Mouse (Mus musculus): ENCODE measurements around the gene Mmp7. TPM values are rescaled to one million over a fixed set of nuclear protein-coding genes. Genes with fewer than 3 reads are reported as not detected.

The Mmp7 gene
- total RNA-seq (2014; fragmentation: Nextera tagmentation) (not detected in 2 replicates), total RNA-seq (2017) (not detected in 2 replicates), polyA plus RNA-seq (2012) (not detected in 2 replicates)

GRCm38 (mm10) chr9:7691790-7692189 lies at the start of gene Mmp7:
Mmp7 (plus strand) TSS chr9:7692090.
- no peaks in the 10 kb centered on the region for H3K4me1 ChIP-seq (ENCODE audit: insufficient read depth, low read depth, low read length)
- H3K4me3 ChIP-seq (ENCODE audit: low read depth, low read length): no peak within 1 kb of the TSS
- no peaks in the 10 kb centered on the region for H3K36me3 ChIP-seq (replicated peaks)
- no peak for ATAC-seq (ENCODE audit: extremely low read depth, insufficient number of reproducible peaks, low FRiP score, poor library complexity, severe bottlenecking)
- no peaks in the 10 kb centered on the region for H3K9me3 ChIP-seq (replicated peaks)
- no peak for TF ChIP-seq POLR2AphosphoS5 (IDR thresholded peaks at IDR 0.05; ENCODE audit: insufficient replicate concordance, low read depth, low read length)
- DNase-seq (ENCODE audit: low spot score): no peak
- H3K27me3 ChIP-seq (ENCODE audit: insufficient read depth, low read length): peaks cover 6% of the 10 kb centered on the region

GRCm38 (mm10) chr9:7647901-7648300 lies 44.0 kb upstream of the Mmp7 start:
- no peak for ATAC-seq (ENCODE audit: extremely low read depth, insufficient number of reproducible peaks, low FRiP score, poor library complexity, severe bottlenecking)

GRCm38 (mm10) chr9:7650397-7651180 lies 41.3 kb upstream of the Mmp7 start:
- Histone ChIP-seq H3K36me3 (replicated peaks) (no peaks in the 10 kb centered on the region), H3K9me3 (replicated peaks) (no peaks in the 10 kb centered on the region), H3K27me3 (ENCODE audit: insufficient read depth, low read length) (peaks cover 6% of the 10 kb centered on the region; the same call in 1 of the 2 replicates), H3K4me3 (ENCODE audit: low read depth, low read length) (no peak overlapping the region), H3K4me1 (ENCODE audit: insufficient read depth, low read depth, low read length) (no peaks in the 10 kb centered on the region)
- DNase-seq (ENCODE audit: low spot score): no peak
- no peak for TF ChIP-seq GATA1 (IDR thresholded peaks at IDR 0.05; ENCODE audit: borderline replicate concordance, low read length)
- no peak for TF ChIP-seq CTCF (IDR thresholded peaks at IDR 0.05; ENCODE audit: low read depth, low read length)
- no peak for TF ChIP-seq TAL1 (conservative IDR thresholded peaks at IDR 0.05; ENCODE audit: low read depth, low read length)
- no peak for TF ChIP-seq GATA2 (IDR thresholded peaks at IDR 0.05; ENCODE audit: borderline replicate concordance, low read depth, low read length)
- TF ChIP-seq POLR2AphosphoS5 (IDR thresholded peaks at IDR 0.05; ENCODE audit: insufficient replicate concordance, low read depth, low read length): no peak
- no peak for ATAC-seq (ENCODE audit: extremely low read depth, insufficient number of reproducible peaks, low FRiP score, poor library complexity, severe bottlenecking)

More at GRCm38 (mm10) chr9:7647901-7648300, 44.0 kb upstream of the Mmp7 start:
- DNase-seq (ENCODE audit: low spot score): no peak
- no peak overlapping the region for H3K4me3 ChIP-seq (ENCODE audit: low read depth, low read length)
- H3K36me3 ChIP-seq (replicated peaks): no peaks in the 10 kb centered on the region
- no peak for TF ChIP-seq TAL1 (conservative IDR thresholded peaks at IDR 0.05; ENCODE audit: low read depth, low read length)
- TF ChIP-seq GATA2 (IDR thresholded peaks at IDR 0.05; ENCODE audit: borderline replicate concordance, low read depth, low read length): no peak
- TF ChIP-seq GATA1 (IDR thresholded peaks at IDR 0.05; ENCODE audit: borderline replicate concordance, low read length): no peak
- no peak for TF ChIP-seq CTCF (IDR thresholded peaks at IDR 0.05; ENCODE audit: low read depth, low read length)
- TF ChIP-seq POLR2AphosphoS5 (IDR thresholded peaks at IDR 0.05; ENCODE audit: insufficient replicate concordance, low read depth, low read length): no peak
- H3K4me1 ChIP-seq (ENCODE audit: insufficient read depth, low read depth, low read length): no peaks in the 10 kb centered on the region
- H3K9me3 ChIP-seq (replicated peaks): no peaks in the 10 kb centered on the region
- no peaks in the 10 kb centered on the region for H3K27me3 ChIP-seq (ENCODE audit: insufficient read depth, low read length)

GRCm38 (mm10) chr9:7652351-7653085 lies 39.4 kb upstream of the Mmp7 start:
- TF ChIP-seq GATA1 (IDR thresholded peaks at IDR 0.05; ENCODE audit: borderline replicate concordance, low read length) (no peak), CTCF (IDR thresholded peaks at IDR 0.05; ENCODE audit: low read depth, low read length) (no peak), POLR2AphosphoS5 (IDR thresholded peaks at IDR 0.05; ENCODE audit: insufficient replicate concordance, low read depth, low read length) (no peak), TAL1 (conservative IDR thresholded peaks at IDR 0.05; ENCODE audit: low read depth, low read length) (no peak), GATA2 (IDR thresholded peaks at IDR 0.05; ENCODE audit: borderline replicate concordance, low read depth, low read length) (no peak)
- Histone ChIP-seq H3K36me3 (replicated peaks) (no peaks in the 10 kb centered on the region), H3K4me3 (ENCODE audit: low read depth, low read length) (no peak overlapping the region), H3K27me3 (ENCODE audit: insufficient read depth, low read length) (peaks cover 6% of the 10 kb centered on the region; the same call in 1 of the 2 replicates), H3K9me3 (replicated peaks) (no peaks in the 10 kb centered on the region), H3K4me1 (ENCODE audit: insufficient read depth, low read depth, low read length) (no peaks in the 10 kb centered on the region)
- ATAC-seq (ENCODE audit: extremely low read depth, insufficient number of reproducible peaks, low FRiP score, poor library complexity, severe bottlenecking): no peak
- DNase-seq (ENCODE audit: low spot score): no peak

- ATAC-seq (ENCODE audit: extremely low read depth, insufficient number of reproducible peaks, low FRiP score, poor library complexity, severe bottlenecking) (no peak), DNase-seq (ENCODE audit: low spot score) (no peak)
- Histone ChIP-seq H3K4me1 (ENCODE audit: insufficient read depth, low read depth, low read length) (no peaks in the 10 kb centered on the region), H3K9me3 (replicated peaks) (no peaks in the 10 kb centered on the region), H3K36me3 (replicated peaks) (no peaks in the 10 kb centered on the region), H3K4me3 (ENCODE audit: low read depth, low read length) (no peak overlapping the region), H3K27me3 (ENCODE audit: insufficient read depth, low read length) (peaks cover 8% of the 10 kb centered on the region)
- TF ChIP-seq GATA2 (IDR thresholded peaks at IDR 0.05; ENCODE audit: borderline replicate concordance, low read depth, low read length): no peak
- no peak for TF ChIP-seq TAL1 (conservative IDR thresholded peaks at IDR 0.05; ENCODE audit: low read depth, low read length)
- TF ChIP-seq GATA1 (IDR thresholded peaks at IDR 0.05; ENCODE audit: borderline replicate concordance, low read length): no peak
- TF ChIP-seq CTCF (IDR thresholded peaks at IDR 0.05; ENCODE audit: low read depth, low read length): no peak
- no peak for TF ChIP-seq POLR2AphosphoS5 (IDR thresholded peaks at IDR 0.05; ENCODE audit: insufficient replicate concordance, low read depth, low read length)
Observed at GRCm38 (mm10) chr9:7657946-7658345, 33.9 kb upstream of the Mmp7 start.

- Histone ChIP-seq H3K9me3 (replicated peaks) (no peaks in the 10 kb centered on the region), H3K36me3 (replicated peaks) (no peaks in the 10 kb centered on the region), H3K27me3 (ENCODE audit: insufficient read depth, low read length) (peaks cover 2% of the 10 kb centered on the region; the same call in 1 of the 2 replicates), H3K4me3 (ENCODE audit: low read depth, low read length) (no peak overlapping the region), H3K4me1 (ENCODE audit: insufficient read depth, low read depth, low read length) (no peaks in the 10 kb centered on the region)
- ATAC-seq (ENCODE audit: extremely low read depth, insufficient number of reproducible peaks, low FRiP score, poor library complexity, severe bottlenecking) (no peak), DNase-seq (ENCODE audit: low spot score) (no peak)
- TF ChIP-seq CTCF (IDR thresholded peaks at IDR 0.05; ENCODE audit: low read depth, low read length) (no peak), TAL1 (conservative IDR thresholded peaks at IDR 0.05; ENCODE audit: low read depth, low read length) (no peak), GATA1 (IDR thresholded peaks at IDR 0.05; ENCODE audit: borderline replicate concordance, low read length) (no peak), POLR2AphosphoS5 (IDR thresholded peaks at IDR 0.05; ENCODE audit: insufficient replicate concordance, low read depth, low read length) (no peak), GATA2 (IDR thresholded peaks at IDR 0.05; ENCODE audit: borderline replicate concordance, low read depth, low read length) (no peak)
Observed at GRCm38 (mm10) chr9:7659469-7660020, 32.3 kb upstream of the Mmp7 start.
